Mouse (Mus musculus) neural tube, postnatal 0 days (tissue): ENCODE data around the gene Slc25a1. TPM values are rescaled to one million over a fixed set of nuclear protein-coding genes. Genes with fewer than 3 reads are reported as not detected.

Experiments
- polyA plus RNA-seq: library from polyadenylated mRNA; unstranded; fragments of >200 nt; fragmentation: Nextera tagmentation; extraction: Ambion mirVana; gene quantifications from 2 replicates; pipeline ENCODE4 v1.2.1, GENCODE M21; 2015

The Slc25a1 gene
- 174 and 195 TPM in 2 replicates for polyA plus RNA-seq

GRCm38 (mm10) chr16:17928087-17928580, at the start of gene Slc25a1:
Slc25a1 (minus strand) TSS chr16:17928219.

DNA sequence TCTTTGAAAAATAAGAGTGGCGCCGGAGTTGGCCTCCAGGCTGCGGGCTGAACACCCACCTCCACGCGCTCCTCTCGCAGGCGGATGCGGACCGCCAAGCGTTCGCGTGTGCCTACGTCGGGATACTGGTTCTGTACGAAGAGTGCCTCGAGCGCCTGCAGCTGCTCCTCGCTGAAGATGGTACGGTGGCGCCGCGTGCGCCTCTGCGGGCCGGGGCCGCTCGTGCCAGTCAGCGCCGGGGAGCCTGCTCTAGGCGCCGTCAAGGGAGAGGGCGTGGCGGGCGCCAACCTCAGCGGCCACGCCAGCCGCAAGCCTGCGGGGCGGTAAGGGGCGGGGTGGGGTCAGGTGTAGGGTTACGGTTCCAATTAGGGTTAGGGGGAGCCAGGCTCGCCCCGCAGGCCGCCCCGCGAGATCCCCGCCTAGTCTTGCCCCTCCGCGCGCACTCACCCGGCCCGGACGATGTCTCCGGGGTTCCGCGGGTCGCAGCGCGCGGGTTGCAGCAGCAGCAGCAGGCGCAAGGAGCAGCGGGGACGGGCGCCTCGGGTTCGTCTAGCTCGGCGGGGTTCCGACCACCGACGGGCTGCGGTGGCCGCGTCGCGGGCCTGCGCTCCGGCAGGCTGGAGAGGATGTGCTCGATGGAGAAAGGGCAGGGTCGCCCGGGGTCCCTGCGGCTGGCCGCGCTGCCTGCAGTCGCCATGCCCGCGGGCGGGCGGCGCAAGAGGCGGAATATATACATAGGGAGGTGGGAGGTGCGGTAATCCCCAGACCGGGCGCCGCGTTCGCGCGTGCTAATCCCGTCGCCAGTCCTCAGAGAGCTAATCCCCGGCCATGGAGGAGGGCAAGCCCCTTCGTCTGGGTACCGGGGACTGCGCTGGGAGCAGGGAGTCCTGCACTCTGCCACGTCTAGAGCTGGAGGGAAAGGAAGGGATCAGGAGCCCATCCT, 13.4 kb downstream of the Slc25a1 start, which contains the start of gene Gsc2:
Gsc2 (minus strand) TSS at position 753 of the 943 bp plus-strand sequence.

GRCm38 (mm10) chr16:17911052-17911595, 16.9 kb downstream of the Slc25a1 start, which contains the start of gene Ess2:
Ess2 (minus strand) TSS chr16:17911348.

DNA sequence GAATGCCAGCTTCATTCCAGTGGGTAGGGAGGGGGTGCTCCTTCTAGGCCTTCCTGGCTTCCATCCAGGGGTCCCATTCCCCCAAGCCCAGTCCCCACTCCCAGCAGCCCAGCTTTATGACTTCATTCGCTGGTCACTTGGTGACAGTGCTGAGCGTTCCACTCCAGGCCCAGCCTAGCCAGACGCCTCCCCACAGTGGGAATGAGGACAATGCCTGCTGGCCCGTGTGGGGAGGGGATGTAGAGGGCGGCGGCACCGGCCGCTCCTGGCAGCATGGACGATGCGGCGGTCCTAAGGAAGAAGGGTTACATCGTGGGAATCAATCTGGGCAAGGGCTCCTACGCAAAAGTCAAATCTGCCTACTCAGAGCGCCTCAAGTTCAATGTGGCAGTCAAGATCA, 29.6 kb downstream of the Slc25a1 start, which contains the start of the genes Dgcr2 and Tssk2:
Dgcr2 (minus strand) TSS at position 101 of the 400 bp plus-strand sequence.
Tssk2 (plus strand) TSS at position 176 of the 400 bp plus-strand sequence.

DNA sequence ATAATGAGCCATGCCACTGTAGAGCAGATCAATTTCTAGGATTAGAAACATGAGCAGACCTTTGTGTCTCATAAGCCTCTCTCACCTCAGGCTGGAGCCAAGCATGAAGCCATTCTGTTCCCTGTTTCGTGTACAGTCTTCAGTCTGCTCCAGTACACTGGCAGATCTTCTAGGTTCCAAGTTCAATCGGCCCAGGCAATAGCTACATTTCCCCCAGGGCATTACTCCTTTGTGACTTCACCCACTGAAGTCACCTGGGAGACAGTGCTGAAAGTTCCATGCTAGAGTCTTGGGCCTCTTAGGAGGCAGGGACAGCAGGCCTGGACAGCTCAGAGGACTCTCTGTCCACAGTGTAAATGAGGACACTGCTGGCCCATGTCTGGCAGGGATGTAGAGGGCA, 34.1 kb downstream of the Slc25a1 start, which contains the start of gene Tssk1:
Tssk1 (plus strand) TSS at position 301 of the 400 bp plus-strand sequence.

DNA sequence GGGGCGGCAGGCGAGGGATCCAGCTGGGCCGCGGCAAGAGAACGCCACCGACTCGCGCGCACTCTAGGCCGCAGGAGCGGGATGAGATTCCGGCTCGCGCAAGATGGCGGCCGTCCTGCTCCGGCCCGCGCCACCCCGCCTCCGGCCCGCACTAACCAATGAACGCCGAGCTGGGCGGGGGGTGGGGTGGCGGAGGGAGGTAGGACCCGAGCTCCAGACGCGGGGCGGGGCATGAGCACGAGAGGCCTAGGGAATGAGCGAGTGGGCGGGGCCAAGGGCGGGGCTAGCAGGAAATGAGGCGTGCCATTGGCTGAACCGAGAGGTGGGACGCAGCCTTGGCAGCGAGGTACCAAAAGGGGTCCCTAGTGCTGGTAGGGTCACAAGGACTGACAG, 36.5 kb downstream of the Slc25a1 start, which contains the start of gene Gm20518:
Gm20518 (minus strand) TSS at position 105 of the 393 bp plus-strand sequence.

Other genes with a start within 250 kb of the Slc25a1 start
- gene Med15, start 195.3 kb downstream of the Slc25a1 start, polyA plus RNA-seq: 31.0 and 35.2 TPM in 2 replicates
- gene Klhl22, start 168.6 kb downstream of the Slc25a1 start, polyA plus RNA-seq: 68.8 and 72.8 TPM in 2 replicates
- 4.0 and 5.4 TPM in 2 replicates for gene Scarf2, start 130.9 kb downstream of the Slc25a1 start, polyA plus RNA-seq
- gene B830017H08Rik, start 95.1 kb downstream of the Slc25a1 start, polyA plus RNA-seq: 11.1 and 13.0 TPM in 2 replicates
- gene Car15, start 89.9 kb downstream of the Slc25a1 start, polyA plus RNA-seq: 0.75 and 2.2 TPM in 2 replicates
- 0.19 and 0.38 TPM in 2 replicates for gene Gm20518, start 36.5 kb downstream of the Slc25a1 start, polyA plus RNA-seq
- gene Tssk1, start 34.0 kb downstream of the Slc25a1 start, polyA plus RNA-seq: 0.04 TPM in 1 of 2 replicates, not detected in the other
- 72.6 and 84.3 TPM in 2 replicates for gene Dgcr2, start 29.7 kb downstream of the Slc25a1 start, polyA plus RNA-seq
- gene Tssk2, start 29.6 kb downstream of the Slc25a1 start, polyA plus RNA-seq: not detected in 2 replicates
- 33.1 and 35.8 TPM in 2 replicates for gene Ess2, start 16.9 kb downstream of the Slc25a1 start, polyA plus RNA-seq
- gene Gsc2, start 13.2 kb downstream of the Slc25a1 start, polyA plus RNA-seq: 0.22 TPM in 1 of 2 replicates, not detected in the other
- not detected in 2 replicates for gene Vpreb2, start 52.2 kb upstream of the Slc25a1 start, polyA plus RNA-seq
- 174 and 187 TPM in 2 replicates for gene Dgcr6, start 124.6 kb upstream of the Slc25a1 start, polyA plus RNA-seq
- 9.1 and 10.6 TPM in 2 replicates for gene Prodh, start 162.0 kb upstream of the Slc25a1 start, polyA plus RNA-seq
- gene Rtn4r, start 199.4 kb upstream of the Slc25a1 start, polyA plus RNA-seq: 34.3 and 37.1 TPM in 2 replicates